Mouse (Mus musculus): ENCODE data around the gene Cad. TPM values are rescaled to one million over a fixed set of nuclear protein-coding genes. Genes with fewer than 3 reads are reported as not detected.
A peak's percentile ranks its signal among the peaks of the same experiment; 100 is the strongest.
"Not testable (repeated sequence)": the region's sequence is repeated elsewhere in the genome, so short reads cannot be mapped to it uniquely, and the experiment has no call there.

Cad gene
- polyA plus RNA-seq (2012), result 14.6 and 19.9 TPM in 2 replicates

DNA sequence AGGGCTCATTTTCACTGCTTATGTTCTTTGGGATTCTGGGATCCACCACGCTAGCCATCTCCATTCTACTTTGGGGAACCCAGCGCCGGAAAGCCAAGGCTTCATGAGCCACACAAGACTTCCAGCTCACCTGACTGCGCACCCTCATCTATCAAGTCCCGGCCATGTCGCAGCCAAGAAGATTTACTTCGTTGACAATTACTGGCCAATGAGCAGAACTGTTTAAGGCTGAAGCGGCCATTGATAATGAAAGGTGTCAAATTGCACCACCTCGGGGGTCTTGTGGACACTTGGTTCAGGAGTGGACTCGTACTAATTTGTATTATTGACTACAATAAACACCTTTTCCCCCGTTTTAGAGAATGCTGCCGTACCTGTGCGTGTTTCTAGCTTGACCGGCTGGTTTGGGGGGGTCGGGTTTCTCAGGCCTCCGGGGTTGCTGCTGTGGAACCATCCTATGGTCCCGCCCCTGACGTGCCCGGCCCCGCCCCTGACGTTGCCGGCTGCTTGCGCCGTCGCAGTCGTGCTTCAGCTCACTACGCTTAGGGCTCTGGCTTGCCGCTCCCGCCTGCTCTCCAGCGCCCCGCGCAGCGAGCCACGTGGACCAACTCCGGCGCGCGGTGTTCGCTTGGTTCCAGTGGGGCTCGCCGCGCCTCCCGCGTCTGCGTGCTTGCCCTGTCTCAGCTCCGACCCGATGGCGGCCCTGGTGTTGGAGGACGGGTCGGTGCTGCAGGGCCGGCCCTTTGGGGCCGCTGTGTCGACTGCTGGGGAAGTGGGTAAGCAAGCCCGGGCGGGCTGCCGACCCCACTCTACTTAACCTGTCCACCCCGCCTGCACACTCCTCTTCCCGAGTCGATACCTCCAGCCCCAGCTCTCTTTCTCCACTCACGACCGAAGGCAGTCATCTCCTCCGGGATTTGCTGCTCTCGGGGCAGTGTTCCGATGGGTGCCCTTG, at the start of gene Cad:
Gene Cad, plus strand, starts transcription at position 520 of the 955 bp plus-strand sequence.
- TF ChIP-seq TAL1 (IDR thresholded peaks at IDR 0.05; ENCODE audit: low read length), result no peak
- no peak for TF ChIP-seq GATA1 (IDR thresholded peaks at IDR 0.05; ENCODE audit: low read length)
- no peaks in the 10 kb centered on the region for H3K9me3 ChIP-seq (ENCODE audit: control insufficient read depth, low read length)
- peak within 1 kb of the TSS; percentile 78 for H3K4me3 ChIP-seq (replicated peaks)
- peaks cover 31% of the 10 kb centered on the region for H3K36me3 ChIP-seq (ENCODE audit: control insufficient read depth)
- H3K4me1 ChIP-seq (ENCODE audit: control insufficient read depth), result peaks cover 33% of the 10 kb centered on the region
- no peaks in the 10 kb centered on the region for H3K27me3 ChIP-seq (ENCODE audit: control insufficient read depth)

DNA sequence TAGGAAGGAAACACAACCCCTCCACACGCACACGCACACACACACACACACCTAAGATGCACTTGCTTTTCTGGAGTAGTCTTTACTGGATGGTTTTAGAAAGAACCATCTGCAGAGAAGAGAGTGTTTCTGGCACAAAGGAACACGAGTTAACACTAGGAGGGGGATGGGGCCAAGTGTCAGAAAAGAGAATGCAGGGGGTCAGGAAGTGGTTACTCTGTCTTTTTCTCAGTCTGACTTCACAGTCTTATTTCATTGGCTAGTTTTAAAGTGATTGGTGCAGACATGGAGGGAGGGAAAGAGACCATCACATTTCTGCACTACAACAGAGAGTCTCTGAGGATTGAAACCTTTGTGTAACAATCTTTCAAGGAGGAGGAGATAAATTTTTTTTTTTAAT, 41.8 kb upstream of the Cad start:
- H3K9me3 ChIP-seq (ENCODE audit: control insufficient read depth, low read length), result no peaks in the 10 kb centered on the region
- no peak for TF ChIP-seq GATA1 (IDR thresholded peaks at IDR 0.05; ENCODE audit: low read length)
- no peak for TF ChIP-seq TAL1 (IDR thresholded peaks at IDR 0.05; ENCODE audit: low read length)
- no peaks in the 10 kb centered on the region for H3K36me3 ChIP-seq (ENCODE audit: control insufficient read depth)
- H3K27me3 ChIP-seq (ENCODE audit: control insufficient read depth), result no peaks in the 10 kb centered on the region
- no peaks in the 10 kb centered on the region for H3K4me1 ChIP-seq (ENCODE audit: control insufficient read depth)
- no peak overlapping the region for H3K4me3 ChIP-seq (replicated peaks)

DNA sequence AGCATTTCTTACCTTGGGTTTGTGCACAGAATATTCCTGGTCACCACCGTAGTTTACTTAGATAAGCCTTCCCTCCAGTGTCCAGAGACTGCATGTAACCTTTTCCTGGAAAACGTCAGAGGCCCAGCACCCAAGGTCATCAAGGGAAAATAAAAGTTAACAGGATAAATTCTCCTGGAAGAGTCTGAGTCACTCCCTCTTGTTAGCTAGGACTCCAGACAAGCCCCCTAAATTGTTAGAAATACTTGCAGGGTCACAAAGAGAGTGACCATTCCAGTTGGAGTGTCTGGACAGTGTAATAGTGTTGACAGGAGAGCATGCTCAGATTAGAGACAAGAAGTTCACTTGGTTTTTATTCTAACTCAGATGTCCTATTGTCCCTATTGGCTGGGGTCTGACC, 38.7 kb upstream of the Cad start:
- H3K27me3 ChIP-seq (ENCODE audit: control insufficient read depth), result no peaks in the 10 kb centered on the region
- no peak overlapping the region for H3K4me3 ChIP-seq (replicated peaks)
- H3K9me3 ChIP-seq (ENCODE audit: control insufficient read depth, low read length), result no peaks in the 10 kb centered on the region
- TF ChIP-seq GATA1 (IDR thresholded peaks at IDR 0.05; ENCODE audit: low read length), result no peak
- no peak for TF ChIP-seq TAL1 (IDR thresholded peaks at IDR 0.05; ENCODE audit: low read length)
- H3K36me3 ChIP-seq (ENCODE audit: control insufficient read depth), result no peaks in the 10 kb centered on the region
- H3K4me1 ChIP-seq (ENCODE audit: control insufficient read depth), result no peaks in the 10 kb centered on the region

DNA sequence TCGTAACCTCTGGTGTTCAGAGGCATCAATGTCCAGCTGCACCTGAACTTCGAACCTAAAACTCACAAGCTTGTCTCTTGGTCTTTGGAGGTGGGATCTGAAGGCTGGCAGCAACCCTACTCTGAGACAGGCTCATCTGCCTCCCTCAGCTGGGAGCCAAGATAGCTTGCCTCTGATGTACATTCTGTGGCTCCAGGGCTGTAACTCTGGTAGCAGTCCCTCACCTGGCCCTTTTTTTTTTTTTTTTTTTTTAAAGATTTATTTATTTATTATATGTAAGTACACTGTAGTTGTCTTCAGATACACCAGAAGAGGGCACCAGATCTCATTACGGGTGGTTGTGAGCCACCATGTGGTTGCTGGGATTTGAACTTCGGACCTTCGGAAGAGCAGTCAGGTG, 32.8 kb upstream of the Cad start:
- not testable (repeated sequence) for H3K9me3 ChIP-seq (ENCODE audit: control insufficient read depth, low read length); H3K27me3 ChIP-seq (ENCODE audit: control insufficient read depth); H3K4me1 ChIP-seq (ENCODE audit: control insufficient read depth)

DNA sequence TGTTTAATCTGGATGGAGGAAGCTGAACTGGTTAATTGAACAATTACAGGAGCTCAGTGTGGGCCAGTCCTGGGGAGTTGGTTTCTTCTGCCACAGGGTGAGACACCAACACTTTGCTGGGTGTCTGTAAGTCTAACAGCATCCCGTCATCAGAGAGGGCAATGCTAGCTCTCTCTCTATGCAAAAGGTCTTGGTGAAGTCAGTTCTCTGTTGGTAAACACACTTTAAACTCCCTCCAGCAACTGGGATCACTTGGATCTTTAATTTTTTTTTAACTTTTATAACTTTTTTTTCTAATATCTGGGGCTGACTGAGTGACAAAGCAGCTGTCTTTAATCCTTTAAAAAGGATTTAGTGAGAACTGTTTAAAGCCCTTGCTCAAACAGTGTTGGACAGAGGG, 31.9 kb upstream of the Cad start:
- no peaks in the 10 kb centered on the region for H3K27me3 ChIP-seq (ENCODE audit: control insufficient read depth)
- no peaks in the 10 kb centered on the region for H3K4me1 ChIP-seq (ENCODE audit: control insufficient read depth)
- no peaks in the 10 kb centered on the region for H3K9me3 ChIP-seq (ENCODE audit: control insufficient read depth, low read length)
- H3K4me3 ChIP-seq (replicated peaks), result no peak overlapping the region
- H3K36me3 ChIP-seq (ENCODE audit: control insufficient read depth), result no peaks in the 10 kb centered on the region
- TF ChIP-seq GATA1 (IDR thresholded peaks at IDR 0.05; ENCODE audit: low read length) (no peak), TAL1 (IDR thresholded peaks at IDR 0.05; ENCODE audit: low read length) (no peak)

More for the DNA sequence above, 32.8 kb upstream of the Cad start:
- H3K36me3 ChIP-seq (ENCODE audit: control insufficient read depth); H3K4me3 ChIP-seq (replicated peaks): not testable (repeated sequence)

DNA sequence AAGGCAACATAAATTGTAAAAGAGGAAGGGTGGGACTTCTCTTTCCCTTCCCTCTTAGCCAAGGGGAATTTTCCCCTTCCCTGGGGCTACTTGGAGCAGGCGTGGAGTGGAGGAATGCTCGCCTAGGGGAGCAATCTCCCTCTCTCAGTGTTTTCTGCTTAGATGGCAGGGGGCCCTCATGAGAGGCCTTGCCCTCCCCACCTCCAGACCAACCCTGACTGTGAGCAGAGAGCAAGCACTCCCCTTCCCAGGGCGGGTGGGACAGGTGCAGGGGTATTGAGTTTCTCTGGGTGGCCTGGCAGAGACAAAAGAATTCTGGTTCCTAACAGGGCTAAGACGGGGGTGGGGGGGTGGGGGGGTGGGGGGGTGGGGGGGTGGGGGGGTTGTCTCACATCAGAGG, 31.3 kb upstream of the Cad start:
- Histone ChIP-seq H3K27me3 (ENCODE audit: control insufficient read depth) (no peaks in the 10 kb centered on the region), H3K4me3 (replicated peaks) (no peak overlapping the region), H3K4me1 (ENCODE audit: control insufficient read depth) (no peaks in the 10 kb centered on the region), H3K9me3 (ENCODE audit: control insufficient read depth, low read length) (no peaks in the 10 kb centered on the region), H3K36me3 (ENCODE audit: control insufficient read depth) (no peaks in the 10 kb centered on the region)
- TF ChIP-seq GATA1 (IDR thresholded peaks at IDR 0.05; ENCODE audit: low read length), result no peak
- no peak for TF ChIP-seq TAL1 (IDR thresholded peaks at IDR 0.05; ENCODE audit: low read length)

DNA sequence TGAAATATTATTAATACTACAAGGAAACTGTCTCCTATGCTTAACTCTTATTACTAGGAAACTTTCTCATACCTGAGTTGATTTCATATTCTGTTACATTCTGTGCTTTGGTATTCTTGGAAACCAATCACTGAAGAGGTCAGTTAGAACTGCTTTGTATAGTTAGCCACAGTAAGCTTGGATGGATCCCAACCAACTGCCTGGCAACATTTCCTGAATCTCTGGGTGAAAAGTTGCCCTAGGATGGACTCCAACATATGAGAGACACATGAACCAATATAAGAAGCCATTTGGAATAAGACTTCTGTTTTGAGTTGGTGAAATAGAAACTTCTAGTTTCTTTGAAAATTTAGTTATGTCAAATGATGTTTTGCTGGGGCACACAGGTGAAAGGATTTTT, 29.9 kb upstream of the Cad start:
- H3K27me3 ChIP-seq (ENCODE audit: control insufficient read depth), result no peaks in the 10 kb centered on the region
- no peaks in the 10 kb centered on the region for H3K36me3 ChIP-seq (ENCODE audit: control insufficient read depth)
- TF ChIP-seq TAL1 (IDR thresholded peaks at IDR 0.05; ENCODE audit: low read length) (no peak), GATA1 (IDR thresholded peaks at IDR 0.05; ENCODE audit: low read length) (no peak)
- H3K4me1 ChIP-seq (ENCODE audit: control insufficient read depth), result no peaks in the 10 kb centered on the region
- no peak overlapping the region for H3K4me3 ChIP-seq (replicated peaks)
- H3K9me3 ChIP-seq (ENCODE audit: control insufficient read depth, low read length), result no peaks in the 10 kb centered on the region

DNA sequence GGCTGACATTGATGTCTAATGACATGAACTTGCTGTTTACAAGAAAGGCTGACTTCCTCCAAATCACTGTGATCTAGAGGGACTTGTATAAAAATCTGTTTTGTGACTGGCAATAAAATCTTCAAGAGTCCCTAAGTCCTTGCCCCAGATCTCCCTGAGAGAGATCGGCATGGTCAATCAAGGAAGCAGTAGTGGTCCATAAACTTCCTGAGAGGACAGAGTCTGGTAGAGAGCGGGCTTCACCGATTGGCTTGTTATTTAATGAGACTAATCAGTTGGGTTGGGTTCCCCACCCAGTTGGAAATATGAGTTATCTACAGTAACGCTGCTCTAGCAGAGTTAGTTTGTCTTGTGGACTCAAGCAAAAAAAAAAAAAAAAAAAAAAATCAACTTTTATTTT, 23.7 kb upstream of the Cad start:
- Histone ChIP-seq H3K4me3 (replicated peaks) (no peak overlapping the region), H3K36me3 (ENCODE audit: control insufficient read depth) (no peaks in the 10 kb centered on the region), H3K27me3 (ENCODE audit: control insufficient read depth) (no peaks in the 10 kb centered on the region), H3K4me1 (ENCODE audit: control insufficient read depth) (no peaks in the 10 kb centered on the region), H3K9me3 (ENCODE audit: control insufficient read depth, low read length) (no peaks in the 10 kb centered on the region)
- TF ChIP-seq GATA1 (IDR thresholded peaks at IDR 0.05; ENCODE audit: low read length) (no peak), TAL1 (IDR thresholded peaks at IDR 0.05; ENCODE audit: low read length) (no peak)

DNA sequence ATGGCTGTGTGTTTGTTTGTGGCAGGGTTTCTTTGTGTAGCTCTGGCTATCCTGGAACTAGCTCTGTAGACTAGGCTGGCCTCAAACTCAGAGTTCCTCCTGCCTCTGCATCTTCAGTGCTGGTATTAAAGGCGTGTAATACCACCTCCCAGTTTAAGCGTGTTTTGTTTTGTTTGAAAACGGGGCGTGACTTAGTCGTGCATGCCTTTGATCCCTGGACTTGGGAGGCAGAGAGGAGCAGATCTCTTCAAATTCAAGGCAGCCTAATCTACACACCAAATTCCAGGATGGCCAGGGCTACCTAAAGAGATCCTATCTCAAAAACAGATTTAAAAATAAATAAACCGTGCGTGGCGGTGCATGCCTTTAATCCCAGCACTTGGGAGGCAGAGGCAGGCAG, 23.1 kb upstream of the Cad start:
- TF ChIP-seq TAL1 (IDR thresholded peaks at IDR 0.05; ENCODE audit: low read length), result no peak
- TF ChIP-seq GATA1 (IDR thresholded peaks at IDR 0.05; ENCODE audit: low read length), result no peak
- Histone ChIP-seq H3K4me1 (ENCODE audit: control insufficient read depth) (no peaks in the 10 kb centered on the region), H3K36me3 (ENCODE audit: control insufficient read depth) (no peaks in the 10 kb centered on the region), H3K27me3 (ENCODE audit: control insufficient read depth) (no peaks in the 10 kb centered on the region), H3K4me3 (replicated peaks) (no peak overlapping the region), H3K9me3 (ENCODE audit: control insufficient read depth, low read length) (no peaks in the 10 kb centered on the region)
